Comparison of ENCODE assay signal across 9 mouse cellular contexts in the genomic region with DNA sequence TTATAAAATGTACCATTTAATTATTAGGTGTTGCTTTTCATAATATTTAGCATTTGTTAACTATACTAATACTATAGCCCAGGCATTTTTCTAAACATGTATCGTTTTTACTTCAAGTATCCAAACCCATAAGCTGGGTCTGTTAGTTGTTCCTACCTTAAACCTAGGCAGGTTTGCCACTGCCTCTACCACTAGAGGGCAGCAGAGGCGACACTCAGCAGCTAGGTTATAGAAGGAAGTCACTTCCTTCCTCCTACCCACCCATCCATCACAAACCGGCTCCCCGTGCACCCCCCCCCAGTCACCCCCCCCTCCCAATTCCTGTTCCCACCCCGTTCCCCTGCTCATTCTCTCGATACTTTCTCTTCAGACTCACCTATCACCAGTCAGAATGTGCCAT.
DNase-seq lines count a peak whose midpoint lies in the region; ATAC-seq and TF ChIP-seq lines count a peak whose summit lies in the region.
"Had no signal": no experiment of that assay in that cellular context is flagged by ENCODE, and none has a peak within 500 bp of the region (broad histone marks: within the 10 kb centered on the region; RNA-seq: fewer than 3 reads in every experiment).

No protein-coding gene starts in this region.

- TF ChIP-seq POLR2A in cerebellum, adult 2 months (IDR thresholded peaks at IDR 0.05; ENCODE audit: borderline replicate concordance, insufficient read depth, low read length), result no peak

- H3K27ac ChIP-seq in heart, embryonic 12.5 days (ENCODE audit: poor library complexity, severe bottlenecking), result no peak overlapping the region
- no peak overlapping the region for H3K27ac ChIP-seq in ES-E14 (ENCODE audit: insufficient read depth, low read depth, low read length, poor library complexity, severe bottlenecking)
- no peak overlapping the region for H3K27ac ChIP-seq in cerebellum, adult 2 months (ENCODE audit: insufficient read depth, low read length)
- H3K27ac ChIP-seq in heart, postnatal 0 days (ENCODE audit: low read depth), result no peak overlapping the region
- H3K27ac ChIP-seq: limb, embryonic 15.5 days had no signal

- in situ Hi-C loops in ES-E14 (cut with MboI; ENCODE audit: low sequenced_read_pairs in 2 of 2, unreplicated experiment in 2 of 2), result no loop called here

- no peaks in the 10 kb centered on the region for H3K36me3 ChIP-seq in heart, embryonic 12.5 days
- no peaks in the 10 kb centered on the region for H3K36me3 ChIP-seq in ES-E14 (ENCODE audit: control insufficient read depth, insufficient read depth, low read length, poor library complexity, severe bottlenecking)
- H3K36me3 ChIP-seq in heart, postnatal 0 days (replicated peaks; ENCODE audit: control insufficient read depth, insufficient read depth, low read length), result no peaks in the 10 kb centered on the region
- H3K36me3 ChIP-seq: limb, embryonic 15.5 days had no signal

- no peak for TF ChIP-seq EP300 in heart, postnatal 0 days (IDR thresholded peaks at IDR 0.05; ENCODE audit: low read depth)

- no peak overlapping the region for H3K9ac ChIP-seq in heart, embryonic 12.5 days
- H3K9ac ChIP-seq in ES-E14 (ENCODE audit: insufficient read depth, low read depth, low read length, poor library complexity, severe bottlenecking), result no peak overlapping the region
- no peak overlapping the region for H3K9ac ChIP-seq in heart, postnatal 0 days (replicated peaks; ENCODE audit: low read depth, low read length)
- H3K9ac ChIP-seq: limb, embryonic 15.5 days had no signal

- intact Hi-C loops in left cerebral cortex, postnatal 4 days (cut with DNase I), result loop anchor here (10.0 kb wide), 2 partner anchors 151 to 219 kb away; a partner anchor contains a TSS

- TF ChIP-seq CTCF in cerebellum, adult 2 months (IDR thresholded peaks at IDR 0.05; ENCODE audit: borderline replicate concordance, insufficient read depth, low read depth, low read length), result peak; percentile 82
- TF ChIP-seq CTCF in heart, postnatal 0 days (IDR thresholded peaks at IDR 0.05; ENCODE audit: low read depth), result peak; percentile 71

- H3K27me3 ChIP-seq in heart, embryonic 12.5 days (replicated peaks), result peaks cover 27% of the 10 kb centered on the region
- no peaks in the 10 kb centered on the region for H3K27me3 ChIP-seq in cerebellum, adult 2 months (ENCODE audit: control insufficient read depth, insufficient read depth, low read length)
- no peaks in the 10 kb centered on the region for H3K27me3 ChIP-seq in heart, postnatal 0 days (ENCODE audit: control insufficient read depth, insufficient read depth, low read length)

- H3K9me3 ChIP-seq in heart, embryonic 12.5 days (replicated peaks), result no peaks in the 10 kb centered on the region
- no peaks in the 10 kb centered on the region for H3K9me3 ChIP-seq in ES-E14 (ENCODE audit: control insufficient read depth, insufficient read depth, low read depth, low read length)
- no peaks in the 10 kb centered on the region for H3K9me3 ChIP-seq in heart, postnatal 0 days (replicated peaks; ENCODE audit: control insufficient read depth, low read length)
- H3K9me3 ChIP-seq: limb, embryonic 15.5 days had no signal

- DNase-seq in heart, adult 8-10 months (ENCODE audit: low spot score), result peak; percentile 45
- DNase-seq in ES-E14 (ENCODE audit: low read depth, low spot score), result no peak
- peak; percentile 67 to 73 for DNase-seq in cerebellum, adult 2 months
- peak; percentile 8 for DNase-seq in heart, postnatal 0 days (ENCODE audit: low spot score)
- peak; percentile 76 for DNase-seq in left cerebral cortex, postnatal 4 days
- DNase-seq in retina, postnatal 1 day, result peak; percentile 73
- peak; percentile 66 to 71 for DNase-seq in thymus, postnatal 36 days

- H3K4me1 ChIP-seq in heart, embryonic 12.5 days (replicated peaks), result no peaks in the 10 kb centered on the region
- no peaks in the 10 kb centered on the region for H3K4me1 ChIP-seq in ES-E14 (ENCODE audit: control insufficient read depth in 2 of 2, insufficient read depth in 2 of 2, low read length in 2 of 2, poor library complexity in 1 of 2)
- no peaks in the 10 kb centered on the region; the same call in 1 of the 2 replicates for H3K4me1 ChIP-seq in cerebellum, adult 2 months (ENCODE audit: control insufficient read depth, insufficient read depth, low read length)
- H3K4me1 ChIP-seq in heart, postnatal 0 days (ENCODE audit: control insufficient read depth, insufficient read depth), result no peaks in the 10 kb centered on the region

- H3K4me3 ChIP-seq in heart, embryonic 12.5 days, result no peak overlapping the region
- no peak overlapping the region for H3K4me3 ChIP-seq in ES-E14 (ENCODE audit: insufficient read depth in 1 of 2, low read depth in 1 of 2, low read length in 2 of 2, poor library complexity in 1 of 2, severe bottlenecking in 1 of 2)
- no peak overlapping the region for H3K4me3 ChIP-seq in cerebellum, adult 2 months (replicated peaks; ENCODE audit: insufficient read depth, low read depth, low read length)
- no peak overlapping the region for H3K4me3 ChIP-seq in heart, postnatal 0 days (ENCODE audit: low read depth, low read length)
- H3K4me3 ChIP-seq: limb, embryonic 15.5 days had no signal

- H3K4me2 ChIP-seq in heart, embryonic 12.5 days, result no peak overlapping the region
- no peak overlapping the region for H3K4me2 ChIP-seq in heart, postnatal 0 days (ENCODE audit: low read depth, low read length)
- H3K4me2 ChIP-seq: limb, embryonic 15.5 days had no signal

- no peak for ATAC-seq in heart, embryonic 12.5 days (ENCODE audit: insufficient number of reproducible peaks, low FRiP score)
- ATAC-seq in heart, postnatal 0 days (ENCODE audit: insufficient read depth, low read depth), result no peak

- 23% methylated on average over 6 of the region's 6 CpGs for WGBS in heart, embryonic 12.5 days
- 20% methylated on average over 6 of the region's 6 CpGs for WGBS in cerebellum, adult 2 months
- 10% methylated on average over 6 of the region's 6 CpGs for WGBS in heart, postnatal 0 days

TF ChIP-seq in ES-E14, 5 proteins besides CTCF, POLR2A, EP300 and RAD21:
- no peak for TF ChIP-seq HCFC1 (IDR thresholded peaks at IDR 0.05; ENCODE audit: borderline replicate concordance, insufficient read depth, low read length)
- TF ChIP-seq ZC3H11A (IDR thresholded peaks at IDR 0.05; ENCODE audit: borderline replicate concordance, low read depth, low read length), result peak; percentile 40; the same call in 1 of the 2 replicates
